Mouse (Mus musculus) thymus, adult 2 months (tissue): ENCODE data around the gene Iqgap2. TPM values are rescaled to one million over a fixed set of nuclear protein-coding genes. Genes with fewer than 3 reads are reported as not detected.

ENCODE experiments used
- DNase-seq: peaks from one replicate; pipeline ENCODE4 v3.0.0; 2021
- H3K27ac ChIP-seq: fragments of 200-500 bp; 2 replicates; pipeline ENCODE4 v1.5.1; 2012; ENCODE audit warnings: low read length, control low read depth; ENCODE audit not compliant: control insufficient read depth, insufficient read depth
- H3K27me3 ChIP-seq: fragments of 200-500 bp; 2 replicates; pipeline ENCODE4 v1.6.1; 2012; ENCODE audit warnings: mild to moderate bottlenecking, low read length, moderate library complexity, mixed read lengths; ENCODE audit not compliant: control insufficient read depth, insufficient read depth
- H3K36me3 ChIP-seq: fragments of 200-500 bp; 2 replicates; pipeline ENCODE4 v1.6.1; 2012; ENCODE audit warnings: mild to moderate bottlenecking, low read length, moderate library complexity; ENCODE audit not compliant: control insufficient read depth, insufficient read depth
- H3K4me1 ChIP-seq: fragments of 200-500 bp; replicated peaks from 2 replicates; pipeline ENCODE4 v1.6.1; 2012; ENCODE audit warnings: low read length; ENCODE audit not compliant: control insufficient read depth, insufficient read depth
- H3K4me3 ChIP-seq: fragments of 200-500 bp; 2 replicates; pipeline ENCODE4 v1.5.1; 2012; ENCODE audit warnings: mild to moderate bottlenecking, low read length, control low read depth, moderate library complexity; ENCODE audit not compliant: control insufficient read depth, insufficient read depth
- CTCF ChIP-seq: fragments of 200-500 bp; IDR thresholded peaks from 2 replicates; pipeline ENCODE4 v1.5.1; 2012; ENCODE audit warnings: mild to moderate bottlenecking, control low read depth, low read length, moderate library complexity, borderline replicate concordance; ENCODE audit not compliant: control insufficient read depth, poor library complexity, insufficient read depth; ENCODE audit errors: extremely low read depth
- POLR2A ChIP-seq: fragments of 200-500 bp; IDR thresholded peaks from 2 replicates; pipeline ENCODE4 v1.6.1; 2012; ENCODE audit warnings: mild to moderate bottlenecking, low read length, control low read depth, moderate library complexity; ENCODE audit not compliant: control insufficient read depth, poor library complexity, insufficient read depth; ENCODE audit errors: extremely low read depth
- WGBS: fragments of 180-500 bp; shearing (Covaris S2); methylation state at CpG from one replicate; pipeline ENCODE4 v1.1.7; 2018; 5-methylcytosine and 5-hydroxymethylcytosine counted together
- polyA plus RNA-seq: library from polyadenylated mRNA; depleted of rRNA; stranded (reverse); fragments of >200 nt; gene quantifications from 2 replicates; pipeline ENCODE4 v1.2.3, GENCODE M21; 2012

Iqgap2 gene
- polyA plus RNA-seq, 1 experiment: 4.4 TPM

DNA sequence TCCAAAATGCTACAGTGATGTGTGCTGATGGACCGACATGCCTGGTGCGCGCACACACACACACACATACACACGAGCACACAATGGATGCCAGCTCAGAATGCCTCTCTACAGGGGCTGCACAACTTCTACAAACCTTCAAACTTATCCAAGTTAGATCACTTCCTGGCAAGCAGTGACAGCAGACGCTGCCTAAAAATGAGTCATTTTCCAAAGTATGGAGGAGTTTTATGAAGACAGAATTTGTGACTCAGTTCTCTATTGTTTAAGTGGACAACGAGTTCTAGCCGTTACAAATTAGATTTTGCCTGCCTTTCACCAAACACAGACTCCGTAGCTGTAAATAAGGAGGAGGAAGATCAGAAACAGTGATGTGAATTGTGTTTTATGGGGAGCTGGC lies 97.4 kb downstream of the Iqgap2 start:
- H3K27me3 ChIP-seq: no peaks in the 10 kb centered on the region
- DNase-seq: no peak
- TF ChIP-seq CTCF: no peak
- TF ChIP-seq POLR2A: no peak
- H3K4me1 ChIP-seq: peaks cover 2% of the 10 kb centered on the region
- H3K4me3 ChIP-seq: no peak overlapping the region
- H3K27ac ChIP-seq: no peak overlapping the region
- 94% methylated on average over 8 of the region's 8 CpGs for WGBS
- H3K36me3 ChIP-seq: no peaks in the 10 kb centered on the region

DNA sequence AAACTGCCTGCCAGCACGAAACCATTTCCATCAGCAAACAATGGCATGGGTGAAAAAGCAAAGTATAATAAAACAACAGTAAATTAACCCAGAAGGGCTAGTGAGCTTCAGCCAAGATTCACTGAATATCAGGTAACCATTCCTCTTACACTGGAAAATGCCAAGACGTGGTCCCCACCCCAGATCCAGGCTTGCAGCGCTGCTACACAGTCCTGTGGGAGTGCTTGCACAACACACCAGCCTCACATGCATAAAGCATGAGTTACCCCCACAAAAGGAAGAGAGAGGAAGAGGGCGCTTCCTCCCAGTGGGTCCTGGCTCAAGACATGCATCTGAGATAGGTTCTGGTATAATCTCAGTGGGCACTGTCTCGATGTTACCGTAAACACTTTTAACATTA lies 100.8 kb downstream of the Iqgap2 start:
- no peak overlapping the region for H3K27ac ChIP-seq
- TF ChIP-seq CTCF (no peak), POLR2A (no peak)
- 51% methylated on average over 6 of the region's 6 CpGs for WGBS

DNA sequence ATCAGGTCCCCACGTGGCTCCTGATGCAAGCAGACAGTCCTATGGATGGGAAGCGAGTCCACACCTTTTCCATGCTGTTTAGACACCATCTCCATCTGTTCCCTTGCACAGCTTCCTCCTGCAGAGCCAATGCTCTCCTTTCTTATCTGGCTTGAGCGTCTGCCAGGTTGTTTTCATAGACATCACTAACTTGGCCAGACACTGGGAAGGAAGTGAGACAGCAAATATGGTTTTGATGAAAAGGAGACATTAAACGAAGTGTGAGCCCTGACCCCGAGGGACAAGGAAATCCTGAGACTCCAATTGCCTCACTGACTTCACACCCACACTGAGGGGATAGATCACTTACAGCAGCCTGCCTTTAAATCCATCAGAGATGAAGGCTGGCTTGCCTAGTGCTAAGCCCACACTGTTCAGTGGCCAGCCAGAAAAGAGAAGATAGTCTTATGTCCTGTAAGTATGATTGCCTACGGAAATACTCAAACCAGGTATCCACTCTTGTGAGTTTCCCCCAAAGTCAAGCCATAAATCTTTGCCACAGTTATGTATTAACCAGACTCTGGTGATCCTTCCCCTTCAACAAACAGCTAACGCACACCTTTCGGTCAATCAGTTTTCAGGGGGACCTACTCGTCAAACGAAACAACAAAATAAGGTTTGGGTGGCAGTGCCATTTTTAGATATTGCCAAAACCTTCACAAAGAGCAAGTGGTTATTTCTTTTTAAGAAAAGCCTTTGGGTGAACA lies 102.9 kb downstream of the Iqgap2 start:
- no peaks in the 10 kb centered on the region for H3K27me3 ChIP-seq
- no peaks in the 10 kb centered on the region for H3K36me3 ChIP-seq
- H3K4me3 ChIP-seq: no peak overlapping the region
- TF ChIP-seq POLR2A (no peak), CTCF (no peak)
- H3K27ac ChIP-seq: no peak overlapping the region
- H3K4me1 ChIP-seq: 0 out of 2 replicates have a peak, but pooled peaks cover 2% of the 10 kb centered on the region
- no peak for DNase-seq
- 52% methylated on average over 10 of the region's 10 CpGs for WGBS

More for the DNA sequence above, 100.8 kb downstream of the Iqgap2 start:
- Histone ChIP-seq H3K4me1 (peaks cover 4% of the 10 kb centered on the region), H3K27me3 (no peaks in the 10 kb centered on the region), H3K4me3 (no peak overlapping the region), H3K36me3 (no peaks in the 10 kb centered on the region)
- no peak for DNase-seq

GRCm38 (mm10) chr13:95782969-95783332 lies 108.8 kb downstream of the Iqgap2 start:
- no peaks in the 10 kb centered on the region for H3K36me3 ChIP-seq
- DNase-seq: no peak
- WGBS: 84% methylated on average over 2 of the region's 2 CpGs
- H3K27me3 ChIP-seq: no peaks in the 10 kb centered on the region
- no peak overlapping the region for H3K27ac ChIP-seq
- no peak for TF ChIP-seq CTCF
- no peak for TF ChIP-seq POLR2A
- H3K4me1 ChIP-seq: peaks cover 4% of the 10 kb centered on the region; the same call in 1 of the 2 replicates
- H3K4me3 ChIP-seq: no peak overlapping the region

DNA sequence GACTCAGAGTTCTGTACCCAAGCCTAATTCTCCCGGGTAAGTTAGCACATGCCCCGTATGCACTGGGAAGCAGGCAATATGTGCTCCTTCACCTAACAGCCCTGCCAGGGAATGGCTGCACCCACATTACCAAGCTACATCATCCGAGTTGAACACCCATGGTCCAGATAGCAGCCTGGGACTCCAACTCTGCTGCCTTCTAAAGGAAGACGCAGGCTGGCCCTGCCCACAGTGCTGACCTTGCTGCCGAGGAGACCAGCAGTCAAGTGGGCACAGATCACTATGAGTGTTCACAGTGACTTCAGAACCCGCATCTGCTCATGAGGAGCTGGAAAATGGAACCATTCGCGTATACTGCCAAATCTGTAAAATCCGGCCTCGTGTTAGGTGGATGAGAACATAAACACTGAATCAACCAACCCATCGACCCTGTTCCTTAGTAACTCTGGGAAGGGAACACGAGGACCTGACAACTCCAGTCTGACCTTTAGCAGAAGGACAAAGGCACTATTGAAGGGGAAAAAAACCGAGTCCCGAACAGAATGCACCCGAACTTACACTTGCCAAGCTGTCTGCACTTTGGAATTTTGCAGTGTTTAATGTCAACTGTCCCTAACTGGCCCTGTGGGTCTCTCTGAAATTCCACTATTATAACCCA lies 109.3 kb downstream of the Iqgap2 start:
- no peak for DNase-seq
- TF ChIP-seq POLR2A (no peak), CTCF (no peak)
- whole genome bisulfite sequencing: 94% methylated on average over 15 of the region's 15 CpGs

DNA sequence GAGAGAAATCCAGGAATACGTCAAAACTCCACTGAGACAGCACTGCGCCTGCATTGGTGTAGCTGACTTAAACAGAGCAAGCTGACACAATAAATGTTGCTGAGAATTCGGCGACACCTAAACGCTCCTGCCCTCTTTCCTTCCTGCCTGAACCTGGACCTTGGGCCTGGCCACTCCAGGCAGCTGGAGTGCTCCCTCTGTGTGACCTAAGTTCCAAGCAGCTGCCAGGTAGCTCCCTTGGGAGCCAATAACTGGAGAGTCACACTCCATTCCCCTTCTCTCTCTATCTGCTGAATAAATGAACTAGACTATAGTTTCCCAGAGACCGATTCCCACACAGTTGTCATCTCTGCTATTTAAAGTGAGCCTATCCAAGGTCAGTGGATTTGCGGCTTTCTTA lies 111.7 kb downstream of the Iqgap2 start:
- no peak for TF ChIP-seq CTCF
- 92% methylated on average over 7 of the region's 7 CpGs for WGBS
- Histone ChIP-seq H3K4me3 (no peak overlapping the region), H3K27ac (no peak overlapping the region), H3K36me3 (no peaks in the 10 kb centered on the region), H3K27me3 (no peaks in the 10 kb centered on the region), H3K4me1 (peaks cover 4% of the 10 kb centered on the region; the same call in 1 of the 2 replicates)
- no peak for DNase-seq

More for the DNA sequence above, 109.3 kb downstream of the Iqgap2 start:
- Histone ChIP-seq H3K27me3 (no peaks in the 10 kb centered on the region), H3K4me3 (no peak overlapping the region), H3K27ac (no peak overlapping the region), H3K36me3 (no peaks in the 10 kb centered on the region), H3K4me1 (peaks cover 4% of the 10 kb centered on the region; the same call in 1 of the 2 replicates)
